In the genomic region with DNA sequence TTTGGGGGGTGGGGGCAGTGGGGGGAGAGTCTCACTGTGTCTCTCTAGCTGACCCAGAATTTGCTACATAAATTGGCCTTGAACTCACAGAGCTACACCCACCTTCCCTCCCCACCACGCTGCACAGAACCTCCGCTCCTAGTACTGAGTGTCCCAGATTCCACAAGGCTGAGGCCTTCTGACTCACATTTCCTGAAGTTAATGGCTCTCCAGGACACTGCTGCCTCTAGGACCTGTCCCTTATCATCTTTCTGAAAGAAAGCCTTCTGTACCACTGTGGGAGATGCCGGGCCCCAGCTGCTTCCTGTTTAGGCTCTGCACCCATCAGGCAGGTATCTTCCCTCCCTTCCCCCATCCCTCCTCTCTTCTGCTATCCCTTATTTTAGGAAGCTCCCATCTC, we compare ENCODE assay signal across 7 mouse cellular contexts. TPM values are rescaled to one million over a fixed set of nuclear protein-coding genes. Genes with fewer than 3 reads are reported as not detected.
A peak's percentile ranks its signal among the peaks of the same experiment; 100 is the strongest.
DNase-seq lines count a peak whose midpoint lies in the region; ATAC-seq and TF ChIP-seq lines count a peak whose summit lies in the region.

No protein-coding gene starts in this region.

- peaks cover 27% of the 10 kb centered on the region for H3K4me1 ChIP-seq in lung, embryonic 16.5 days (replicated peaks; ENCODE audit: control insufficient read depth, insufficient read depth, low read length)
- peaks cover 23% of the 10 kb centered on the region for H3K4me1 ChIP-seq in embryonic facial prominence, embryonic 14.5 days (ENCODE audit: control insufficient read depth, insufficient read depth, low read length)
- H3K4me1 ChIP-seq in limb, embryonic 14.5 days (ENCODE audit: control insufficient read depth, insufficient read depth, low read length): peaks cover 27% of the 10 kb centered on the region

- DNase-seq in lung, postnatal 4 days: no peak
- no peak for DNase-seq in embryonic facial prominence, embryonic 14.5 days (ENCODE audit: low spot score)
- no peak for DNase-seq in limb, embryonic 14.5 days (ENCODE audit: low spot score)
- DNase-seq in thymus, postnatal 0 days (ENCODE audit: low spot score): peak; percentile 41
- DNase-seq in frontal cortex, postnatal 36 days (ENCODE audit: low spot score in 2 of 2): no peak
- no peak for DNase-seq in kidney, adult 18-20 months

- H3K27me3 ChIP-seq in lung, embryonic 16.5 days (ENCODE audit: control insufficient read depth, insufficient read depth, low read depth, low read length): no peaks in the 10 kb centered on the region
- H3K27me3 ChIP-seq in embryonic facial prominence, embryonic 14.5 days (replicated peaks; ENCODE audit: control insufficient read depth, insufficient read depth, low read length): no peaks in the 10 kb centered on the region
- H3K27me3 ChIP-seq in limb, embryonic 14.5 days (ENCODE audit: control insufficient read depth, insufficient read depth, low read length): no peaks in the 10 kb centered on the region

- 15% methylated on average over 3 of the region's 3 CpGs for WGBS in lung, embryonic 16.5 days
- WGBS in embryonic facial prominence, embryonic 14.5 days: 53% methylated on average over 3 of the region's 3 CpGs
- WGBS in limb, embryonic 14.5 days: 44% methylated on average over 3 of the region's 3 CpGs

- ATAC-seq in lung, embryonic 16.5 days (ENCODE audit: low read depth): no peak
- no peak for ATAC-seq in embryonic facial prominence, embryonic 14.5 days (ENCODE audit: low read depth)
- ATAC-seq in limb, embryonic 14.5 days (ENCODE audit: low FRiP score, low read depth): no peak

- peaks cover 7% of the 10 kb centered on the region for H3K36me3 ChIP-seq in lung, embryonic 16.5 days (ENCODE audit: control insufficient read depth, insufficient read depth, low read length)
- H3K36me3 ChIP-seq in embryonic facial prominence, embryonic 14.5 days (ENCODE audit: control insufficient read depth, insufficient read depth, low read length): peaks cover 15% of the 10 kb centered on the region
- peaks cover 14% of the 10 kb centered on the region for H3K36me3 ChIP-seq in limb, embryonic 14.5 days (ENCODE audit: control insufficient read depth, insufficient read depth, low read length)

- peak overlapping the region; percentile 27; the same call in 1 of the 2 replicates for H3K27ac ChIP-seq in lung, embryonic 16.5 days (ENCODE audit: low read length)
- H3K27ac ChIP-seq in embryonic facial prominence, embryonic 14.5 days (replicated peaks; ENCODE audit: low read depth, low read length): no peak overlapping the region
- H3K27ac ChIP-seq in limb, embryonic 14.5 days (replicated peaks; ENCODE audit: low read depth, low read length): no peak overlapping the region

- peak overlapping the region; percentile 23; the same call in 1 of the 2 replicates for H3K4me2 ChIP-seq in lung, embryonic 16.5 days (ENCODE audit: low read depth, low read length)
- H3K4me2 ChIP-seq in embryonic facial prominence, embryonic 14.5 days (ENCODE audit: low read depth, low read length): peak overlapping the region; percentile 83
- H3K4me2 ChIP-seq in limb, embryonic 14.5 days (replicated peaks; ENCODE audit: low read depth, low read length, severe bottlenecking): peak overlapping the region; percentile 60

- H3K9me3 ChIP-seq in lung, embryonic 16.5 days (ENCODE audit: control insufficient read depth, low read length): no peaks in the 10 kb centered on the region
- no peaks in the 10 kb centered on the region for H3K9me3 ChIP-seq in embryonic facial prominence, embryonic 14.5 days (ENCODE audit: control insufficient read depth, low read length)
- H3K9me3 ChIP-seq in limb, embryonic 14.5 days (ENCODE audit: control insufficient read depth, low read length): no peaks in the 10 kb centered on the region

- H3K4me3 ChIP-seq in lung, embryonic 16.5 days (ENCODE audit: low read length): no peak overlapping the region
- H3K4me3 ChIP-seq in embryonic facial prominence, embryonic 14.5 days (ENCODE audit: low read depth, low read length): 0 out of 2 replicates have a peak overlapping the region, but pooled peaks have one; percentile 53
- peak overlapping the region; percentile 49; the same call in 1 of the 2 replicates for H3K4me3 ChIP-seq in limb, embryonic 14.5 days (replicated peaks; ENCODE audit: low read length)

- H3K9ac ChIP-seq in lung, embryonic 16.5 days (ENCODE audit: low read length): 0 out of 2 replicates have a peak overlapping the region, but pooled peaks have one; percentile 4
- H3K9ac ChIP-seq in embryonic facial prominence, embryonic 14.5 days (ENCODE audit: low read depth, low read length): no peak overlapping the region
- H3K9ac ChIP-seq in limb, embryonic 14.5 days (ENCODE audit: low read depth, low read length, severe bottlenecking): no peak overlapping the region

- TF ChIP-seq POLR2A in limb, embryonic 14.5 days (IDR thresholded peaks at IDR 0.05; ENCODE audit: borderline replicate concordance, extremely low read depth, insufficient read depth, insufficient read length): no peak

RNA-seq across cellular contexts. Expression of a gene that starts 2.6 kb away (rescaled TPM):
- not detected in 2 replicates for polyA plus RNA-seq in lung, embryonic 16.5 days (2015; fragmentation: Nextera tagmentation; extraction: Ambion mirVana)
- polyA plus RNA-seq in embryonic facial prominence, embryonic 14.5 days (2014; fragmentation: Nextera tagmentation; extraction: Ambion mirVana): not detected in 2 replicates
- 2.0 TPM in 1 of 2 replicates, not detected in the other for polyA plus RNA-seq in limb, embryonic 14.5 days (2012; rRNA removed)
- polyA plus RNA-seq in limb, embryonic 14.5 days (2014; fragmentation: Nextera tagmentation; extraction: Ambion mirVana): not detected in 2 replicates
- not detected in 2 replicates for polyA plus RNA-seq in thymus, postnatal 0 days (2015; fragmentation: Nextera tagmentation; extraction: Ambion mirVana)

RNA-seq across cellular contexts. Expression of a gene that starts 2.8 kb away (rescaled TPM):
- 644 and 691 TPM in 2 replicates for polyA plus RNA-seq in lung, embryonic 16.5 days (2015; fragmentation: Nextera tagmentation; extraction: Ambion mirVana)
- polyA plus RNA-seq in embryonic facial prominence, embryonic 14.5 days (2014; fragmentation: Nextera tagmentation; extraction: Ambion mirVana): 715 and 771 TPM in 2 replicates
- 387 and 405 TPM in 2 replicates for polyA plus RNA-seq in limb, embryonic 14.5 days (2012; rRNA removed)
- 839 and 877 TPM in 2 replicates for polyA plus RNA-seq in limb, embryonic 14.5 days (2014; fragmentation: Nextera tagmentation; extraction: Ambion mirVana)
- 450 and 476 TPM in 2 replicates for polyA plus RNA-seq in thymus, postnatal 0 days (2015; fragmentation: Nextera tagmentation; extraction: Ambion mirVana)

RNA-seq across cellular contexts. Expression of a gene that starts 3.0 kb away (rescaled TPM):
- polyA plus RNA-seq in lung, embryonic 16.5 days (2015; fragmentation: Nextera tagmentation; extraction: Ambion mirVana): 114 and 119 TPM in 2 replicates
- 73.7 and 88.9 TPM in 2 replicates for polyA plus RNA-seq in embryonic facial prominence, embryonic 14.5 days (2014; fragmentation: Nextera tagmentation; extraction: Ambion mirVana)
- polyA plus RNA-seq in limb, embryonic 14.5 days (2012; rRNA removed): 58.6 and 60.8 TPM in 2 replicates
- 87.6 and 90.8 TPM in 2 replicates for polyA plus RNA-seq in limb, embryonic 14.5 days (2014; fragmentation: Nextera tagmentation; extraction: Ambion mirVana)
- polyA plus RNA-seq in thymus, postnatal 0 days (2015; fragmentation: Nextera tagmentation; extraction: Ambion mirVana): 150 TPM in 2 replicates

RNA-seq across cellular contexts. Expression of a gene that starts 11.9 kb away (rescaled TPM):
- 13.7 and 15.5 TPM in 2 replicates for polyA plus RNA-seq in lung, embryonic 16.5 days (2015; fragmentation: Nextera tagmentation; extraction: Ambion mirVana)
- 16.8 and 18.4 TPM in 2 replicates for polyA plus RNA-seq in embryonic facial prominence, embryonic 14.5 days (2014; fragmentation: Nextera tagmentation; extraction: Ambion mirVana)
- 11.3 and 16.4 TPM in 2 replicates for polyA plus RNA-seq in limb, embryonic 14.5 days (2012; rRNA removed)
- 16.9 and 18.0 TPM in 2 replicates for polyA plus RNA-seq in limb, embryonic 14.5 days (2014; fragmentation: Nextera tagmentation; extraction: Ambion mirVana)
- 71.2 and 71.6 TPM in 2 replicates for polyA plus RNA-seq in thymus, postnatal 0 days (2015; fragmentation: Nextera tagmentation; extraction: Ambion mirVana)

RNA-seq across cellular contexts. Expression of a gene that starts 19.8 kb away (rescaled TPM):
- 0.23 and 0.29 TPM in 2 replicates for polyA plus RNA-seq in lung, embryonic 16.5 days (2015; fragmentation: Nextera tagmentation; extraction: Ambion mirVana)
- polyA plus RNA-seq in embryonic facial prominence, embryonic 14.5 days (2014; fragmentation: Nextera tagmentation; extraction: Ambion mirVana): 0.20 TPM in 1 of 2 replicates, not detected in the other
- polyA plus RNA-seq in limb, embryonic 14.5 days (2012; rRNA removed): not detected in 2 replicates
- not detected in 2 replicates for polyA plus RNA-seq in limb, embryonic 14.5 days (2014; fragmentation: Nextera tagmentation; extraction: Ambion mirVana)
- polyA plus RNA-seq in thymus, postnatal 0 days (2015; fragmentation: Nextera tagmentation; extraction: Ambion mirVana): 0.10 and 0.23 TPM in 2 replicates

Comparison
In these comparisons a context has a peak if more than half of its experiments do, and no peak if none do; other contexts are left out.
1. H3K4me2 ChIP-seq: peak in every context shown above with its lines; median percentile 83 in embryonic facial prominence, embryonic 14.5 days; 60 in limb, embryonic 14.5 days; 23 in lung, embryonic 16.5 days.